Mouse (Mus musculus) intestine, postnatal 0 days (tissue): ENCODE data around the gene Nkapd1. TPM values are rescaled to one million over a fixed set of nuclear protein-coding genes. Genes with fewer than 3 reads are reported as not detected.

Experiments
- ATAC-seq: fragments of 200-750 bp; cut with Nextera tagmentation; 2 replicates; pipeline ENCODE4 v1.8.0; 2017; ENCODE audit warnings: mild to moderate bottlenecking, moderate TSS enrichment, moderate library complexity
- H3K27ac ChIP-seq: fragments of 300-500 bp; sonication (generic); 2 replicates; pipeline ENCODE4 v1.5.1; 2014; ENCODE audit warnings: mild to moderate bottlenecking, low read depth, low read length, moderate library complexity
- H3K27me3 ChIP-seq: fragments of 300-500 bp; sonication (generic); replicated peaks from 2 replicates; pipeline ENCODE4 v1.6.1; 2014; ENCODE audit warnings: low read length, mixed read lengths; ENCODE audit not compliant: control insufficient read depth, insufficient read depth
- H3K36me3 ChIP-seq: fragments of 300-500 bp; sonication (generic); 2 replicates; pipeline ENCODE4 v1.6.1; 2014; ENCODE audit warnings: mild to moderate bottlenecking, moderate library complexity; ENCODE audit not compliant: control insufficient read depth, insufficient read depth
- H3K4me1 ChIP-seq: fragments of 300-500 bp; sonication (generic); replicated peaks from 2 replicates; pipeline ENCODE4 v1.6.1; 2014; ENCODE audit warnings: antibody characterized with exemption, low read length, mixed read lengths; ENCODE audit not compliant: control insufficient read depth, insufficient read depth
- H3K4me2 ChIP-seq: fragments of 300-500 bp; sonication (generic); replicated peaks from 2 replicates; pipeline ENCODE4 v1.6.1; 2014; ENCODE audit warnings: low read depth, mild to moderate bottlenecking, moderate library complexity
- H3K4me3 ChIP-seq: fragments of 300-500 bp; sonication (generic); 2 replicates; pipeline ENCODE4 v1.5.1; 2014; ENCODE audit warnings: low read depth, low read length
- H3K9ac ChIP-seq: fragments of 300-500 bp; sonication (generic); 2 replicates; pipeline ENCODE4 v1.6.1; 2014; ENCODE audit warnings: mild to moderate bottlenecking, low read depth, low read length
- H3K9me3 ChIP-seq: fragments of 300-500 bp; sonication (generic); 2 replicates; pipeline ENCODE4 v1.6.1; 2016; ENCODE audit warnings: mixed run types; ENCODE audit not compliant: control insufficient read depth
- CTCF ChIP-seq: sonication (generic); IDR thresholded peaks from 2 replicates; pipeline ENCODE4 v1.5.1; 2016; ENCODE audit warnings: low read depth, mild to moderate bottlenecking, control low read depth, antibody characterized with exemption, moderate library complexity
- WGBS: fragments of 180-500 bp; shearing (Covaris S2); extraction: QIAGEN DNeasy Blood & Tissue Kit; methylation state at CpG from one replicate; pipeline ENCODE4 v1.1.7; 2014; 5-methylcytosine and 5-hydroxymethylcytosine counted together
- polyA plus RNA-seq: library from polyadenylated mRNA; unstranded; fragments of >200 nt; fragmentation: Nextera tagmentation; extraction: Ambion mirVana; gene quantifications from 2 replicates; pipeline ENCODE4 v1.2.1, GENCODE M21; 2015

Gene Nkapd1
- 13.9 and 14.6 TPM in 2 replicates for polyA plus RNA-seq

GRCm38 (mm10) chr9:50616766-50617603, at the start of gene Nkapd1, which contains the start of gene Pih1d2:
Gene Nkapd1 (minus strand): TSS chr9:50617464.
Gene Pih1d2 (plus strand): TSS chr9:50617321.
- peak within 1 kb of the TSS; percentile 93 for H3K9ac ChIP-seq
- peak; percentile 94 for ATAC-seq
- peaks cover 17% of the 10 kb centered on the region for H3K36me3 ChIP-seq

GRCm38 (mm10) chr9:50666442-50666841, 49.2 kb upstream of the Nkapd1 start:
- no peak overlapping the region for H3K4me3 ChIP-seq
- no peaks in the 10 kb centered on the region for H3K36me3 ChIP-seq
- H3K4me2 ChIP-seq = no peak overlapping the region
- no peak overlapping the region for H3K27ac ChIP-seq
- ATAC-seq = no peak
- WGBS = 77% methylated on average over 6 of the region's 6 CpGs
- H3K4me1 ChIP-seq = no peaks in the 10 kb centered on the region
- no peak for TF ChIP-seq CTCF
- H3K9me3 ChIP-seq = no peaks in the 10 kb centered on the region
- peaks cover 4% of the 10 kb centered on the region; the same call in 1 of the 2 replicates for H3K27me3 ChIP-seq
- no peak overlapping the region for H3K9ac ChIP-seq

More at GRCm38 (mm10) chr9:50616766-50617603, at the start of gene Nkapd1, which contains the start of gene Pih1d2:
- peak; percentile 47; the same call in 1 of the 2 replicates for TF ChIP-seq CTCF
- Histone ChIP-seq H3K4me2 (peak within 1 kb of the TSS; percentile 80), H3K27ac (peak within 1 kb of the TSS; percentile 98), H3K9me3 (no peaks in the 10 kb centered on the region), H3K4me3 (peak within 1 kb of the TSS; percentile 95), H3K4me1 (0 out of 2 replicates have a peak, but pooled peaks cover 3% of the 10 kb centered on the region), H3K27me3 (no peaks in the 10 kb centered on the region)
- WGBS = under 1% methylated on average over 81 of the region's 81 CpGs

GRCm38 (mm10) chr9:50664826-50665225, 47.6 kb upstream of the Nkapd1 start:
- ATAC-seq = no peak
- no peak overlapping the region for H3K27ac ChIP-seq
- no peak overlapping the region for H3K4me2 ChIP-seq

GRCm38 (mm10) chr9:50660431-50660830, 43.2 kb upstream of the Nkapd1 start:
- H3K27me3 ChIP-seq = no peaks in the 10 kb centered on the region; the same call in 1 of the 2 replicates
- H3K9me3 ChIP-seq = no peaks in the 10 kb centered on the region
- no peak overlapping the region for H3K9ac ChIP-seq
- 9% methylated on average over 12 of the region's 12 CpGs for WGBS
- H3K36me3 ChIP-seq = peaks cover 10% of the 10 kb centered on the region
- H3K27ac ChIP-seq = peak overlapping the region; percentile 69
- TF ChIP-seq CTCF = no peak
- no peaks in the 10 kb centered on the region for H3K4me1 ChIP-seq
- peak; percentile 84 for ATAC-seq
- peak overlapping the region; percentile 97 for H3K4me3 ChIP-seq
- peak overlapping the region; percentile 80 for H3K4me2 ChIP-seq

More at GRCm38 (mm10) chr9:50664826-50665225, 47.6 kb upstream of the Nkapd1 start:
- H3K4me3 ChIP-seq = no peak overlapping the region
- 88% methylated on average over 5 of the region's 5 CpGs for WGBS
- H3K9me3 ChIP-seq = no peaks in the 10 kb centered on the region
- TF ChIP-seq CTCF = no peak
- no peak overlapping the region for H3K9ac ChIP-seq
- H3K4me1 ChIP-seq = no peaks in the 10 kb centered on the region
- H3K27me3 ChIP-seq = peaks cover 4% of the 10 kb centered on the region; the same call in 1 of the 2 replicates
- H3K36me3 ChIP-seq = no peaks in the 10 kb centered on the region

- Histone ChIP-seq H3K36me3 (peaks cover 15% of the 10 kb centered on the region), H3K4me2 (peak within 1 kb of the TSS; percentile 80), H3K9me3 (no peaks in the 10 kb centered on the region), H3K27ac (peak within 1 kb of the TSS; percentile 69), H3K9ac (peak within 1 kb of the TSS; percentile 80), H3K4me3 (peak within 1 kb of the TSS; percentile 97), H3K4me1 (no peaks in the 10 kb centered on the region), H3K27me3 (no peaks in the 10 kb centered on the region; the same call in 1 of the 2 replicates)
- peak; percentile 87 for ATAC-seq
- no peak; the same call in 1 of the 2 replicates for TF ChIP-seq CTCF
- under 1% methylated on average over 63 of the region's 63 CpGs for WGBS
Observed at GRCm38 (mm10) chr9:50659392-50660217, 42.3 kb upstream of the Nkapd1 start, which contains the start of gene Dlat. Gene Dlat (minus strand): TSS chr9:50659780.
